Mouse (Mus musculus) Muller cell, postnatal 12 days (primary cell): ENCODE data around the gene Fam169b.
A peak's percentile ranks its signal among the peaks of the same experiment; 100 is the strongest.
"Not testable (repeated sequence)": the region's sequence is repeated elsewhere in the genome, so short reads cannot be mapped to it uniquely, and the experiment has no call there.

ENCODE experiments used
- DNase-seq: peaks from one replicate; pipeline ENCODE4 v3.0.0-alpha.2; 2015; ENCODE audit errors: inconsistent ontology term

Gene Fam169b

DNA sequence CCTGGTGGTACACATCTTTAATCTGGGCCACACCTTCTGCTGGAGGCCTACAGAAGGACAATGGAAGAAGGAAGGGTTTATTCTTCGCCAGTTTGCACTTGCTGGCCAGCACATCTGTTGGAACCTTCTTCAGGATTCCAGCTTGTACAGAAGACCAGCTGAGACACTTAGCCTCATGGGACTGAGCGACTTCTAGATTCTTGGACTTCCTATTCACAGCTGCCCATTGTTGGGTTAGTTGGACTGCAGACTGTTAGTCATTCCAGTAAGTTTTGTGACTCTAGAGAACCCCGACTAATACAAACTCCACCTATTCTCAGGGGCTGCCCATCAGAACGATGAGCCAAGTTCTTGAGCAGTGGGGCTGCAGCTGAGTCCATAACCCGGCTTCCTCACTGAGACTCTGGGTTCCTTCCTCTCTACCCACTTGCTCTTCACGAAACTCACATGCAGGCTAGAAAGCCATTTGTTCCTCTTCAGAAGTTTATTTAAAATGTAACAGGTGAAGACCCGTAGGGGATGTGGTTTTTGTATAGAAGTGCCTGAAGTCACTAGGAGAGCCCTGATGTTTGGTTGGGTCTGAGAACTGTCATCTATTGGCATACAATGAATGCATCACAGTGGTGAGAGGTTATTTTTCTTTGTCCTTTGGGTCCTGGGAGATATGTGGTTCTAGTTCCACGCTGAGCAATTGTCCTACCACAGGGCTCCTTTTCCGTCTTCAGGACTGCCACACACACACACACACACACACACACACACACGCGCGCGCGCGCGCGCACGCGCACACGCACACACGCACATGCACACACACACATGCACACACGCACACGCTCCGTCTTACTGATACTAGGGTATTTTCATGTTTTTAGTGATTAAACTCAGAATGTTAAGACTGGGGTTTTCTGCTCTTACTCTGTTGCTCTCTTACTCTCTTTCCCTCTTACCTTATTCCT lies 13.2 kb downstream of the Fam169b start:
- no peak for DNase-seq

- no peak for DNase-seq
Measured at GRCm38 (mm10) chr7:68287582-68287981, 13.9 kb downstream of the Fam169b start.

DNA sequence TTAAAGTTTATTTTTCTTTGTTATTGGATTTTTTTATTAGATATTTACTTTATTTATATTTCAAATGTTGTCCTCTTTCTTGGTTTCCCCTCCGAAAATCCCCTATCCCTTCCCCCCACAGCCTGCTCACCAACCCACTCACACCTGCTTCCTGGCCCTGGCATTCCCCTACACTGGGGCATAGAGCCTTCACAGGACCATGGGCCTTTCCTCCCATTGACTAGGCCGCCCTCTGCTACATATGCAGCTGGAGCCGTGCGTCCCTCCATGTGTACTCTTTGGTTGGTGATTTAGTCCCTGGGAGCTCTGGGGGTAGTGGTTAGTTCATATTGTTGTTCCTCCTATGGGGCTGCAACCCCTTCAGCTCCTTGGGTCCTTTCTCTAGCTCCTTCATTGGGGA lies 14.4 kb downstream of the Fam169b start:
- not testable (repeated sequence) for DNase-seq

- DNase-seq = no peak
Measured at GRCm38 (mm10) chr7:68289081-68289480, 15.4 kb downstream of the Fam169b start.

DNA sequence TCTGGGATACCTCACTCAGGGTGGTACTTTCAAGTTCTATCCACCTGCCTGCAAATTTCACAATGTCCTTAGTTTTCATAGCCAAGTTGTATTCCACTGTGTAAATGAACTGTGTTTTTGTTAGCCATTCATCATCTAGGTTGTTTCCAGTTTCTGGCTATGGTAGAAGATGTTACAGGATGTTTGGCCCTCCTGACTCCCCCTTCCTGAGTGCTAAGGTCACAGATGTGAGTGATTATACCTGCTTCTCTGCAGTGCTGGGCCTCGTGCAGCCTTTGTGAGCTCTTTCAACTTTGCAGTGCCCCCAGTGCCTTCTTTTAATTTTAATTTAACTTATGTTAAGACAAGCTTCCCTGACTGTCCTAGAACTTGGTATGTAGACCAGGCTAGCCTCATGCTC lies 18.0 kb downstream of the Fam169b start:
- DNase-seq = no peak

DNA sequence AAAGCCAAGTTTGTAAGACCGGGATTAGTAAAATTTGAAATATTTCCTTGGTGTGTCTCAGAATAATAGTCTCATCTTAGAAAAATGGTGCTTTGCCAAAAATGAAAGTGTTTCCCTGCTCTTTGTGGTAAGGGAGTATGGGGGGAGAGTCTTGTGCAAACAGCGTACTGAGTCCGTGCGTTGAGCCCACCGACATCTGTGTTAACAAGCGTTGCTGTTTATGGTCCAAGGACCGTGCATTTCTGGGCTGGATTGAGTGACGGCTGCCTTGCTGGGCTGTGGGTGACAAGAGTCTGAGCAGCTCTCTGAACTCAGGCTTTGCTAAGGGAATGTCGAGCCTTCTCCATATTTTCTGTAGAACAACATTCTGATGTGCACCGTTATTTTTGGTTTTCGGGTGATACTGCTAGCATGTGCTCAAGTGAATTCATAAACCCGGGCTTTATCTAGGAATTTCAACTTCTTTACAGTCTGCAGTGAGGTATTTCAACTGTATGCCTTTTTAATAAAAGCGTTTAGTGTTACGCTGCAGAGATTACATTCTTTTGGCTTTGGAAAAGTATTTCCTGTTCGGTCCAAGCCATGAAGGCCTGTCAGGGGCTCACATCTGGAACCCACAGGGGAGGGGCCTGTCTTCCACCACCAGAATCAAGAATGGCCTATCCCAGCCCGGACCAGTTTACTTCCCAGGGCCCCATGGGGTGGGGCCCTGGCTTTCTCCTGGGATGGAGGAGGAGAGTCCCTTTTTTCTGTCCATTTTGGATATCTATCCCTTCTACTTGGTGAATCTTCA lies 20.6 kb downstream of the Fam169b start:
- DNase-seq = no peak

- no peak for DNase-seq
Measured at GRCm38 (mm10) chr7:68296487-68296886, 22.8 kb downstream of the Fam169b start.

DNA sequence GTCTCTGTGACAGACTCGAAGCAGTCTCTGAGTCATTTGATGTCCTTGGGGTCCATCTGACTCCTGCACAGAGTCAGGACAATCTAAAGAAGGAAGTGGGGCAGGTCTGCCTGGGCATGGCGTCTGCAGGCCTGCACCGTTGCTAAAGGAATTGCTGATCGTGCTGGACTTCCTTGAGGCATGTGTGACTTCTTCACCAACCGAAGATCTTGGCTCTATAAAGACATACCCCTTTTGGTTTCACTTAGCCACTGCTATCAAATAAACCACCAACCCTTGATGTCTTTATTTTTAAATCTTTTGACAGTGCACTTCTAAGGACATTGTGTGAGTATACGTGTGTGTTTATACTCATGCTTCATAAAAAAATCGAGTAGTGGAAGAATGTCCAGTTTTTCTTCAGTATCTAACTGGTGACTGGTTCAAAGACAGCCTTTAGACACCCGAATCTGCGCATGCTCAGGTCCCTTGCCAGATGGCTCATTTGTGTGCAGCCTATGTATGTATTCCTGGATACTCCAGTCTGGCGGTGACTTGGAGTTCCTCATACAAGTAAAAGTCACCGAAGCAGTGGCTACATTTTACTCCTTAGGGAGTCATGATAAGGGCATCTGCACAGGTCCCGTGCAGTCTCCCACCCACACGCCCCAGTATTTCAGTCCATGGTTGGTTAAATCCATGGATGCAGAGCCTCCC lies 24.9 kb downstream of the Fam169b start:
- DNase-seq = no peak

GRCm38 (mm10) chr7:68301160-68301559 lies 27.5 kb downstream of the Fam169b start:
- DNase-seq = no peak

- peak; percentile 76 for DNase-seq
Measured at GRCm38 (mm10) chr7:68302586-68303433, 29.2 kb downstream of the Fam169b start.

GRCm38 (mm10) chr7:68303685-68304084 lies 30.0 kb downstream of the Fam169b start:
- DNase-seq = no peak

GRCm38 (mm10) chr7:68305781-68306575 lies 32.3 kb downstream of the Fam169b start:
- no peak for DNase-seq

DNA sequence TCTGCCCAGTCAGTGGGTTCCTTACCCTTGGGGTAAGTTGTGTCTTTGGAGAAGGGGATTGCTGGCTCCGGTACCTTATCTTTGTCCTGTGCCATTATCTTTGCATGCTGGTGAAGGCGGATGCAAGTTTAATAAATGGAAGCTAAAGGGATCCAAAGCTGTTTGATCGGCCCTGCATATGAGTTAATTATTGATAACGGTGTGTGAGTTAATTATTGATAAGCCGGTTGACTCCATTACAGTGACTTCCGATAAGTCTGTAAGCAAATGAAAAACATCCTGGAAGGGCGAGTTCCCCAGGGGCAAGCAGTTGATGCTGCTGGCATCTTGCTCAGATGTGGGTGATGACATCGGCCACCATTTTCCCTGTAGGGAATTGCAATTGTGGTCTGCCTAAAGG lies 33.1 kb downstream of the Fam169b start:
- no peak for DNase-seq

- no peak for DNase-seq
Measured at GRCm38 (mm10) chr7:68311469-68311868, 37.8 kb downstream of the Fam169b start.

- no peak for DNase-seq
Measured at GRCm38 (mm10) chr7:68312395-68312794, 38.8 kb downstream of the Fam169b start.

DNA sequence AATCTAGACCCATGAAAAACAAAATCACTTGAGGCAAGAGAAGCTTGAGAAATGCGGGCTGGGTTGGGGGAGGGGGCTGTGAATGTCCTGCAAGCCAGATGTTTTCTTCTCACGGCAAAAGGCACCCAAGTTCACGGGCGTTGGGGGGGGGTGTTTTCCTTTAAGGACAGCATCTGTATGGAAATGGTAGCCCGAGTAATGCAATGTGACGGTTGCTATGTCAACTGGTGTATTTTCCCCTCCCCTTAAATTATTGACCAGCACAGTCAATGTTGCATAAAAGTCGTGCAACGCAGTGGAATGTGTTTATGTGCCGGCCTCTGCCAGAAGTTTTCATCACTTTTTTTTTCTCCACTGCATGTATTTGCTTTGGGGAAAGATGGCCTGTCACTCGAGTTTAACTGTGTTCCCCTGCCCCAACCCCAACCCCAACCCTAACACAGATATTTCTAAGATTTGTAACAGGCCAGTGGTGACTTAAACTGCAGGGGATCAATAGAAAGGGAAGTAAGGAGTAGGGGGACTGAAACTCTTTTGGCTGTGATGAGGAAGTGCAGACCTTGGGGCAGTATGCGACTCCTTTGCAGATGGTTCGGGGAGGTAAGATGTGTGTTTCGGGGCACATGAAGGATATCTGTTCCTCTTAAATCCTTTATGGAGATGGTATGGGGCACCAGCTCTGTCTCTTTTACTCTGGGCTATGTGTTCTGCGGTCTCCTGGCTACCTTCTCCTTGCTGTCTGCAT lies 39.6 kb downstream of the Fam169b start:
- DNase-seq = no peak

GRCm38 (mm10) chr7:68314286-68314685 lies 40.6 kb downstream of the Fam169b start:
- DNase-seq = no peak

DNA sequence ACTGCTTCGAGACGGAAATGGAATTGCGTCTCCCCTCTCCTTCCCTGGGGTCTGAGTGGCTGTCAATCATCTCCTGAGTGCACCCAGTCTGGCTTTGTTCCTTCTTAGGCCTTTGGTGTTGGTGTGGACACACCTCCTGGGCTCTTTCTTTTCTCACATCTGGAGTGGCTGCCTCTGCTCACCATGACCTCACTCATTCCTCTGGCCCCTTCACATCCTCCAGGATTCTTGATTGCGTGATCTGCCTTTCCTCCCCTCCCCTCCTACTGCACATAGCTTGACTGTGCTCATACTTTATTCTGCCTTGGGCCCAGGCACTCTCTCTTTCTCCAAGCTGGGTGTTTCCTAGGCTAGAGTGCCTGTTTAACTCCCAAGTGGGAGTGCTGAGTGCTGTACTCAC lies 41.4 kb downstream of the Fam169b start:
- DNase-seq = no peak

- DNase-seq = peak; percentile 62
Measured at GRCm38 (mm10) chr7:68318006-68318788, 44.6 kb downstream of the Fam169b start.
